Mouse (Mus musculus): Measurements from ENCODE around the gene Snx32. TPM values are rescaled to one million over a fixed set of nuclear protein-coding genes. Genes with fewer than 3 reads are reported as not detected.
A peak's percentile ranks its signal among the peaks of the same experiment; 100 is the strongest.

Gene Snx32
- polyA plus RNA-seq, 1 experiment from 2014 or later = 70.4 TPM

- no peak for ATAC-seq
- no peaks in the 10 kb centered on the region for H3K9me3 ChIP-seq
- 94% methylated on average over 4 of the region's 4 CpGs for WGBS
- peaks cover 47% of the 10 kb centered on the region for H3K36me3 ChIP-seq
- H3K27me3 ChIP-seq = no peaks in the 10 kb centered on the region
- H3K9ac ChIP-seq (replicated peaks) = 0 out of 2 replicates have a peak overlapping the region, but pooled peaks have one; percentile 39
- H3K4me1 ChIP-seq (replicated peaks) = peaks cover 38% of the 10 kb centered on the region
- H3K4me2 ChIP-seq (replicated peaks) = peak overlapping the region; percentile 92; the same call in 1 of the 2 replicates
- H3K27ac ChIP-seq = no peak overlapping the region
- H3K4me3 ChIP-seq (replicated peaks) = no peak overlapping the region
Observed at GRCm38 (mm10) chr19:5486771-5487170, 23.6 kb downstream of the Snx32 start.

DNA sequence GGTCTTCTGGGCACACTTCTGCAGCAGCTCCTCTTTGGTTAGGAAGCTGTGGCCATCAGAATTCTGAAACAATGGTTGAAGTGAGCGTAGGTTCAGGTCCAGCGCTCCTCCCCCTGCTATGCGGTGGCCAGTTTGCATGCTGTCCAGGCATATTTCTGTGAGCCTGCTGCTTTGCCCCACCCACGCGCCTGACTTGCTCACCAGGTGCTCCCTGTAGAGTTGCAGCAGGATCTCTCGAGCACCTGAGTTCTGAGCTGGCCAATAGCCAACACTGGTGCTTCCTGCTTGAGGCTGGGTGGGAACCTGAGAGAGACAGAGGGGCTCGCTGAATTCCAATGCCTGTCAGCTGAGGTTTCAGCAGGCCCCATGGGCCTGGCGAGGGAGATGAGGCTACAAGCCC is 24.1 kb downstream of the Snx32 start:
- H3K9me3 ChIP-seq = no peaks in the 10 kb centered on the region
- H3K27me3 ChIP-seq = no peaks in the 10 kb centered on the region
- H3K4me1 ChIP-seq (replicated peaks) = peaks cover 36% of the 10 kb centered on the region
- ATAC-seq = no peak
- H3K27ac ChIP-seq = 0 out of 2 replicates have a peak overlapping the region, but pooled peaks have one; percentile 5
- 87% methylated on average over 8 of the region's 8 CpGs for WGBS
- no peak overlapping the region for H3K4me2 ChIP-seq (replicated peaks)
- 0 out of 2 replicates have a peak overlapping the region, but pooled peaks have one; percentile 24 for H3K9ac ChIP-seq (replicated peaks)
- H3K36me3 ChIP-seq = peaks cover 51% of the 10 kb centered on the region
- no peak overlapping the region for H3K4me3 ChIP-seq (replicated peaks)

DNA sequence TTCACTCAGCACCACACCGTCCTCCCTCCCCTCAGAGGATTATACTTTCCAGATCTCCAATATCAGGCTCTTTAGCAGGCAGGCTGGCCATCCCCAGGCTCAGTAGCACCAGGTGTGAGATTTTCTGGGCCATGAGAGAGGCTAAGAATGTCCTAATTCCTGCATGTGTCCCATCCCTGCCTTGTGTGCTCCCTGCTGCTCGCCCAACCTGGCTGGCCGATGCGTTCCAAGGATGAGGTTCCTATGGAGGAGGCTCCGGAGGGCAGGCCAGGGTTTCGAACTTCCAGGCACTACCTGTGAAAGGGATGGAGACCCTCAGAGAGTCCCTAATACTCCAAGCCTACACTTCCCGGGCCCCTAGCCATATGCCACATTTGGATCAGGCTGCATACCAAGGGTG is 24.5 kb downstream of the Snx32 start:
- Histone ChIP-seq H3K9ac (replicated peaks) (no peak overlapping the region), H3K9me3 (no peaks in the 10 kb centered on the region), H3K4me2 (replicated peaks) (no peak overlapping the region), H3K4me3 (replicated peaks) (no peak overlapping the region), H3K27me3 (no peaks in the 10 kb centered on the region), H3K4me1 (replicated peaks) (peaks cover 36% of the 10 kb centered on the region), H3K36me3 (peaks cover 52% of the 10 kb centered on the region), H3K27ac (no peak overlapping the region)
- ATAC-seq = no peak
- WGBS = 94% methylated on average over 7 of the region's 7 CpGs

DNA sequence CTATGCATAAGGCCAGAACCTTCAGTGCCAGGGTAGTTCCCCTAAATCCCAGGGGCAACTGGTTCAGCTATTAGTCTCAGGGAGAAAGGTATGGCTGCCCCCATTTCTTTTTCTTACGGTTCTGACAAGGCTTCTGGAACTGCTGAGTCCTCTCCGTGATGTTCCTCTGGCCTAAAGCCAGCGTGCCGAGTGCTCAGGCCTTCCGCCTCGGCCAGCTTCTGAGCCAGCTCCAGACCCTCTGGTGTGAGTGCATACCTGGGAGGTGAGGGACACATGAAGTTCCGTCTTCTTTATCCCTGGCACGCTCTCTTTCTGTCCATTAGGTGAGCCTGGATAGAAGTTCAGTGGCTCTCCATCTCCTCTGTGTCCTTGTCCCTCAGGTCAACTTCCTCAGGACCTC is 25.0 kb downstream of the Snx32 start:
- Histone ChIP-seq H3K36me3 (peaks cover 52% of the 10 kb centered on the region), H3K4me2 (replicated peaks) (no peak overlapping the region), H3K27me3 (no peaks in the 10 kb centered on the region), H3K9ac (replicated peaks) (no peak overlapping the region), H3K9me3 (no peaks in the 10 kb centered on the region), H3K4me3 (replicated peaks) (no peak overlapping the region), H3K4me1 (replicated peaks) (peaks cover 36% of the 10 kb centered on the region), H3K27ac (no peak overlapping the region)
- WGBS = 91% methylated on average over 8 of the region's 8 CpGs
- no peak for ATAC-seq

- Histone ChIP-seq H3K9me3 (no peaks in the 10 kb centered on the region), H3K27me3 (no peaks in the 10 kb centered on the region), H3K36me3 (peaks cover 56% of the 10 kb centered on the region), H3K4me2 (replicated peaks) (no peak overlapping the region), H3K4me3 (replicated peaks) (no peak overlapping the region), H3K9ac (replicated peaks) (no peak overlapping the region), H3K27ac (no peak overlapping the region), H3K4me1 (replicated peaks) (peaks cover 29% of the 10 kb centered on the region)
- ATAC-seq = no peak
- 92% methylated on average over 5 of the region's 5 CpGs for WGBS
Observed at GRCm38 (mm10) chr19:5484496-5484895, 25.8 kb downstream of the Snx32 start.

DNA sequence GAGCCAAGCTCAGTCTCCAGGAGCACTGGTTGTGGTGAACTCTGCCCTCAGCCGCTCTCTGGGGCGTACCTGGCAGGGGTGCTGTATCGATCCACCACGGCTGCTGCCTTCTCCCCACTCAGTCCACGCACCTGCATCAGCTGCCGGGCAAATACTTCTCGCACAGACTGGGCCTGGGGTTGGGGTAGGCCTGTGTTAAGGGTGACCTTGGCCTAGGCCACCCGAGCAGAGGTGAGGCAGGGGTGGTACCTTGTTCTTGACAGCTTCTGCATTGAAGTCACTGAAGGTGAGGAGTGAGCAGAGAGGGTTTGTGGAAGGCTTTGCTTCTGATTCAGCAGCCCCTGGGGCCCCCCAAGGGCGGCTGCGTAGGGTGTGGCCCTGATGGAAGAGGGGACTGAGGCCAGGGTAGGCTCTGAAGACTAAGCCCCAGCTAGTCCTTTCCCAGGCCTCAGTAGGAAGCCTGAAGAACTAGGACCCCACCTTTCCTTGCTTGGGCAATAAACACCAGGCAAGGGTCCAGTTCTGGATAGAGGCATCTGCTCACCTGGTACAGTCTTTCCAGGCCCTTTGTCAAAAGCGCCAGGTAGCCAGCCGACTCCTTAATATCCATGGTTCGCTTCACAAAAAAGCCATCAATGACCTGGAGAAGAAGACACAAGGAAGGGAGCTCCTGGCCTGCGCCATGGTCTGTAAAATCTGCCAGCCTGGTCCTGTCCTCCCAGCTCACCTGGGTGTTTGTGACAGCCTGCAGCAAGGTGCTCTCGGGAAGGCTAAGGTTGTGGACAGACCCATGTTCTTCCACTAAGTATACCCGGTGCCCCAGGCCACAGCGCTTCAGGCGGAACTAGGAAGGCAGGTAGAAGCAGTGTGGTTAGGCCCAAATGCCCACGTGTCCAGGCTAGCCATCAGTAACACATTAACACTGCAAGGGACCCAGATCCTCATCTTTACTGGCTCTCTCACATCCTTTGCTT is 26.7 kb downstream of the Snx32 start:
- no peaks in the 10 kb centered on the region for H3K27me3 ChIP-seq
- H3K9me3 ChIP-seq = no peaks in the 10 kb centered on the region
- H3K4me2 ChIP-seq (replicated peaks) = no peak overlapping the region
- no peak for ATAC-seq
- WGBS = 96% methylated on average over 19 of the region's 19 CpGs
- peaks cover 20% of the 10 kb centered on the region for H3K4me1 ChIP-seq (replicated peaks)
- H3K36me3 ChIP-seq = peaks cover 56% of the 10 kb centered on the region
- no peak overlapping the region for H3K27ac ChIP-seq
- no peak overlapping the region for H3K4me3 ChIP-seq (replicated peaks)
- no peak overlapping the region for H3K9ac ChIP-seq (replicated peaks)

GRCm38 (mm10) chr19:5481398-5481797 is 28.9 kb downstream of the Snx32 start:
- Histone ChIP-seq H3K4me1 (replicated peaks) (peaks cover 2% of the 10 kb centered on the region), H3K9me3 (no peaks in the 10 kb centered on the region), H3K4me3 (replicated peaks) (no peak overlapping the region), H3K27me3 (no peaks in the 10 kb centered on the region), H3K27ac (no peak overlapping the region), H3K36me3 (peaks cover 65% of the 10 kb centered on the region), H3K4me2 (replicated peaks) (no peak overlapping the region), H3K9ac (replicated peaks) (no peak overlapping the region)
- 90% methylated on average over 10 of the region's 10 CpGs for WGBS
- ATAC-seq = no peak

GRCm38 (mm10) chr19:5480016-5480415 is 30.3 kb downstream of the Snx32 start:
- 94% methylated on average over 10 of the region's 10 CpGs for WGBS
- ATAC-seq = no peak
- peaks cover 51% of the 10 kb centered on the region for H3K36me3 ChIP-seq
- no peak overlapping the region for H3K4me3 ChIP-seq (replicated peaks)
- no peak overlapping the region for H3K9ac ChIP-seq (replicated peaks)
- H3K27ac ChIP-seq = no peak overlapping the region
- no peaks in the 10 kb centered on the region for H3K9me3 ChIP-seq
- H3K4me2 ChIP-seq (replicated peaks) = no peak overlapping the region
- no peaks in the 10 kb centered on the region for H3K27me3 ChIP-seq
- H3K4me1 ChIP-seq (replicated peaks) = peaks cover 12% of the 10 kb centered on the region

DNA sequence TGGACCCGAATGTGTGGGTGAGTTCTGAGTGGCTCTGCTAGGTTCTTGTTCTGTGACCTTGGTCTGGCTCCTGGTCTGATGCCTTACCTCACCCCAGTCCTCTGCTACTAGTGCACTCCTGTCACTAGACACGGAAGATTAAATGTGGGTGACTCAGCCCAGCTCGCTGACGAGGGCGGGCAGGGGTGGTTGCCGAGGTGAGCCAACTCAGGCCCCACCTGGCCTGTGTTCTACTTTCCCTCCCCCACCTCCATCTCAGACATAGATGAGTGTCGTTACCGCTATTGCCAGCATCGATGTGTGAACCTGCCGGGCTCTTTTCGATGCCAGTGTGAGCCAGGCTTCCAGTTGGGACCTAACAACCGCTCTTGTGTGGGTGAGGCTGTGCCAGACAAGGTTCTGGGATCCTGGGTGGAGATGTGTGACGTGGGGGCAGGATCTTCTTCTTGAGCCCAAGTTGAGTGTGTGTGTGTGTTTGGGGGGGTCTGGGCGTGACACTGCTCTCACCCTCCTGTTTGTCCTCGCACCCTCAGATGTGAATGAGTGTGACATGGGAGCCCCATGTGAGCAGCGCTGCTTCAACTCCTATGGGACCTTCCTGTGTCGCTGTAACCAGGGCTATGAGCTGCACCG is 32.6 kb downstream of the Snx32 start:
- H3K4me3 ChIP-seq (replicated peaks) = no peak overlapping the region
- H3K4me1 ChIP-seq (replicated peaks) = peaks cover 27% of the 10 kb centered on the region
- H3K27me3 ChIP-seq = no peaks in the 10 kb centered on the region
- 94% methylated on average over 18 of the region's 18 CpGs for WGBS
- no peak overlapping the region for H3K9ac ChIP-seq (replicated peaks)
- no peak overlapping the region for H3K4me2 ChIP-seq (replicated peaks)
- no peaks in the 10 kb centered on the region for H3K9me3 ChIP-seq
- ATAC-seq = no peak
- H3K36me3 ChIP-seq = peaks cover 30% of the 10 kb centered on the region
- H3K27ac ChIP-seq = no peak overlapping the region

DNA sequence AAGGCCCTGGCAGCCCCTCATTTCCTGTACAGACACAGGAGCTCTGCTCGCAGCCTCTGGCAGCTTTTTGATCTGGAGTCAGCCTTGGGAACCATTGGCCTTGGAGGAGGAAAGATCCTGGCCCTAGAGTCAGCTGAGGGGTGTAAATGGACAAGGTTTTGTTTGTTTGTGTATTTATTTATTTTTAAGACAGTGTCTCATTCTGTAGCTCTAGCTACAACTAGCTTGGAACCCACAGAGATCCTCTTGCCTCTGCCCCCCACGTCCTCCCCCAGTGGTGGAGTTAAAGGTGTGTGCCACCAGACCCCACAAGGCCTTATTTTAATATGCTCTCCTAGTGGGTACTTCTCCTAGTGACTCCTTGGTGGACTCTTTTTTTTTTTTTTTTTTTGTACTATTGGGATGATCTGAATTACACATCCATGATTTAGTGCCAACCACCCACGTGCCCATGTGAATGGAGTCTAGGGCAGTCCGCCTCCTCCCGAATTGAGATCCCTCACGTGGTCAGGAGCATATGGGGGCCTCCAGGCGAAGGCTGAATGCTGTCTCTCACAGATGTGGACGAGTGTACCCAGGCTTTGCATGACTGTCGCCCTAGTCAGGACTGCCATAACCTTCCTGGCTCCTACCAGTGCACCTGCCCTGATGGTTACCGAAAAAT is 33.2 kb downstream of the Snx32 start:
- Histone ChIP-seq H3K4me2 (replicated peaks) (no peak overlapping the region), H3K27ac (no peak overlapping the region), H3K9me3 (no peaks in the 10 kb centered on the region), H3K9ac (replicated peaks) (no peak overlapping the region), H3K4me3 (replicated peaks) (no peak overlapping the region), H3K36me3 (peaks cover 23% of the 10 kb centered on the region), H3K27me3 (no peaks in the 10 kb centered on the region), H3K4me1 (replicated peaks) (peaks cover 27% of the 10 kb centered on the region)
- no peak for ATAC-seq
- 86% methylated on average over 10 of the region's 10 CpGs for WGBS

DNA sequence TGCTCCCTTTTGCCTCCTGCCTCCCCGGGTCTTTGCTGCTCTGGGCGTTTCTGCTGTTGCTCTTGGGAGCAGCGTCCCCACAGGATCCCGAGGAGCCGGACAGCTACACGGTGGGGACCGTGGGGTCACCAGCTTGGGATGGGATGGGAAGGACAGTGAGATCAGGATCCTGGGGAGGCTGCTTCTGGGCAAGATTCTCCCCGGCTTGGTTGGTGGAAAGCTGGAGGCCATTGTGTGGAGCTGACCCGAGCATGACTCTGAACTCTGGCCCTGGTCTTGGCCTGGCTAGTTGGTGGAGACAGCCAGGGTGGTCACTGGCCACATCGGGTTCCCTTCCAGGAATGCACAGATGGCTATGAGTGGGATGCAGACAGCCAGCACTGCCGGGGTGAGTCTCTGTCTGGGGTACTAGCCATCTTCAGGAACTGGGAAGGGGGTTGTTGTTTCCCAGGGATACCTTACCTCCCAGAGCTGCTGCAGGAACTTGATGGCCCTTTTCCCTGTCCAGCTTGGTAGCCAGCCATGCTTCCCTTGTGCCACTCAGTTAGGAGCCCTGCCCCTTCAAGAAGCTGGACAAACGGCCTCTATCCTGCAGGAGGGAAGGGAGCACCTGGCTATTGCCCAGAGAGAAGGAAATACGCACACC is 35.1 kb downstream of the Snx32 start:
- peak overlapping the region; percentile 81 for H3K9ac ChIP-seq (replicated peaks)
- 0 out of 2 replicates have a peak, but pooled peaks cover 15% of the 10 kb centered on the region for H3K36me3 ChIP-seq
- peak; percentile 25 for ATAC-seq
- peaks cover 30% of the 10 kb centered on the region for H3K4me1 ChIP-seq (replicated peaks)
- H3K27ac ChIP-seq = peak overlapping the region; percentile 60
- peak overlapping the region; percentile 95 for H3K4me2 ChIP-seq (replicated peaks)
- H3K27me3 ChIP-seq = no peaks in the 10 kb centered on the region
- H3K4me3 ChIP-seq (replicated peaks) = peak overlapping the region; percentile 57
- no peaks in the 10 kb centered on the region for H3K9me3 ChIP-seq
- WGBS = 23% methylated on average over 13 of the region's 13 CpGs

Measured in midbrain, embryonic 13.5 days (tissue).